Mouse (Mus musculus): ENCODE results near the gene Myom1. TPM values are rescaled to one million over a fixed set of nuclear protein-coding genes. Genes with fewer than 3 reads are reported as not detected.

The Myom1 gene
- polyA plus RNA-seq, 1 experiment from 2014 or later: 156 TPM

DNA sequence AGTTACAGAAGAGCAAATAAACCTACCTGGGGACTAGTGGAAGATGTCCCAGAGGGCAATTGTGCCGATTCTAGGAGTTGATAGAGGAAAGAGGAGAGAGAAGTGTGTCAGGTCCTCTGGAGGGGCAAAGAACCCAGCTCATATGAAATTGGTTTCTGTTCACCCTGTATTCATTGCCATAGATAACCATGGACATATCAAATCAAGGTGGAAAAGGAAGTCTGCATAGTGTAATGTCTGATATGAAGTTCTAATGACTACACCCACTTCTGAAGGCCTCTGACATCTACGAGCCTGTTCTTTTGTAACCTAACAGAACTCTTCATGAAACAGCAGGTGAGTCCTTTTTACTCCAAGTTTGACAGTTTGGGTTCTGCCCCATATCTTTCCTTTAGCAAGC is 1.3 kb downstream of the Myom1 start:
- Histone ChIP-seq H3K9me3 (no peaks in the 10 kb centered on the region; the same call in 1 of the 2 replicates), H3K9ac (peak overlapping the region; percentile 100), H3K4me3 (no peak overlapping the region), H3K4me2 (peak overlapping the region; percentile 79), H3K27me3 (replicated peaks) (no peaks in the 10 kb centered on the region), H3K4me1 (peaks cover 36% of the 10 kb centered on the region), H3K36me3 (peaks cover 10% of the 10 kb centered on the region), H3K27ac (replicated peaks) (peak overlapping the region; percentile 100)
- 67% methylated on average over 2 of the region's 2 CpGs for WGBS
- no peak for ATAC-seq (ENCODE audit: extremely low read depth, insufficient number of reproducible peaks, low FRiP score, low TSS enrichment)

DNA sequence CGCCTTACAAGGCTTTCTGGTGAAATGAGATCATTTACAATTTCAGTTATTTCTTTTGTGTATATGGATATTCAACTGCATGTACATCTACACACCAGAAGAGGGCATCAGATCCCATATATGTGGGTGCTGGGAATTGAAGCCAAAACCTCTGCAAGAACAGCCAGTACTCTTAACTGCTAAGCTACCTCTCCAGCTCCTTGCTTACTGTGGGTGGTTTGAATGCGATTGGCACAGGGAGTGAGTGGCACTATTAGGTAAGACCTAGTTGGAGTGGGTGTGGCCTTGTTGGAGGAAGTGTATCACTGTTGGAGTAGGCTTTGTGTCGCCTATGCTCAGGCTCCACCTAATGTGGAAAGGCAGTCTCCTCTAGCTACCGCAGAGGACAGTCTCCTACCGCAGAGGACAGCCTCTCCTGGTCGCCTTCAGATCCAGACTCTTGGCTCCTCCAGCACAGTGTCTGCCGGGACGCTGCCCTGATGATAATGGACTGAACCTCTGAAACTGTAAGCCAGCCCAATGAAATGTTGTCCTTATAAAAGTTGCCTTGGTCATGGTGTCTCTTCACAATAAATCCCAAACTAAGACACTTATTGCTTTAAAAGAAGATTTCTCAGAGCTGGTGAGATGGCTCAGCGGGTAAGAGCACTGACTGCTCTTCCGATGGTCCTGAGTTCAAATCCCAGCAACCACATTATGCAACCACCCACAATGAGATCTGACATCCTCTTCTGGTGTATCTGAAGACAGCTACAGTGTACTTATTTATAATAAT is 1.9 kb downstream of the Myom1 start:
- ATAC-seq (ENCODE audit: extremely low read depth, insufficient number of reproducible peaks, low FRiP score, low TSS enrichment): no peak
- Histone ChIP-seq H3K27me3 (replicated peaks) (no peaks in the 10 kb centered on the region), H3K9ac (no peak overlapping the region; the same call in 1 of the 2 replicates), H3K27ac (replicated peaks) (peak overlapping the region; percentile 100), H3K4me2 (no peak overlapping the region), H3K9me3 (no peaks in the 10 kb centered on the region; the same call in 1 of the 2 replicates), H3K4me3 (no peak overlapping the region), H3K36me3 (peaks cover 7% of the 10 kb centered on the region), H3K4me1 (peaks cover 31% of the 10 kb centered on the region)
- 89% methylated on average over 10 of the region's 10 CpGs for WGBS

DNA sequence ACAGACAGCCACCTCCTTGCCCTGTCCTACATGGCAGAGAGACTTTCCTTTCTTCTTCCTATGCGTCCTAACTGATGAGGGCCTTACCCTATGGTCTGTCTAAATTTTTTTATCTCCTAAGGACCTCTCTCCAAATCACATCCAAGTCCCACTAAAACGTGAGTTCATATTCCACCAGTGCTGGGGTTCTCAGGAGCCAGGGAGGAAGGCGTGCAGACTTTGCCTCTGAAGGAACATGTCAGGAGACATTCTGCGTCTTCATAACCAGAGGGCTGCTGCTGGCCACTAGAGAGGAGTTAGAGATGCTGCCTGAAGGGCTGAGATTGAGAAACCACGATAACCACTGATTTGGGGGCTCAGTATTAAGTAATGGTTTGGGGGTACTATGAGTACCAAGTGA is 4.5 kb downstream of the Myom1 start:
- 77% methylated on average over 5 of the region's 5 CpGs for WGBS
- Histone ChIP-seq H3K36me3 (no peaks in the 10 kb centered on the region), H3K4me1 (peaks cover 20% of the 10 kb centered on the region), H3K9ac (no peak overlapping the region), H3K27me3 (replicated peaks) (no peaks in the 10 kb centered on the region), H3K27ac (replicated peaks) (no peak overlapping the region), H3K4me2 (no peak overlapping the region), H3K4me3 (no peak overlapping the region), H3K9me3 (no peaks in the 10 kb centered on the region; the same call in 1 of the 2 replicates)
- no peak for ATAC-seq (ENCODE audit: extremely low read depth, insufficient number of reproducible peaks, low FRiP score, low TSS enrichment)

GRCm38 (mm10) chr17:71008676-71009075 is 6.2 kb downstream of the Myom1 start:
- 81% methylated on average over 3 of the region's 3 CpGs for WGBS
- Histone ChIP-seq H3K9me3 (no peaks in the 10 kb centered on the region; the same call in 1 of the 2 replicates), H3K36me3 (no peaks in the 10 kb centered on the region), H3K4me1 (peaks cover 11% of the 10 kb centered on the region), H3K27ac (replicated peaks) (no peak overlapping the region), H3K4me2 (no peak overlapping the region), H3K27me3 (replicated peaks) (no peaks in the 10 kb centered on the region), H3K4me3 (no peak overlapping the region), H3K9ac (no peak overlapping the region)
- no peak for ATAC-seq (ENCODE audit: extremely low read depth, insufficient number of reproducible peaks, low FRiP score, low TSS enrichment)

GRCm38 (mm10) chr17:71009751-71010150 is 7.3 kb downstream of the Myom1 start:
- no peak overlapping the region for H3K4me2 ChIP-seq
- no peaks in the 10 kb centered on the region for H3K9me3 ChIP-seq
- no peaks in the 10 kb centered on the region for H3K27me3 ChIP-seq (replicated peaks)
- ATAC-seq (ENCODE audit: extremely low read depth, insufficient number of reproducible peaks, low FRiP score, low TSS enrichment): no peak
- WGBS: 61% methylated on average over 1 of the region's 1 CpGs
- H3K9ac ChIP-seq: no peak overlapping the region
- no peak overlapping the region for H3K4me3 ChIP-seq
- no peak overlapping the region for H3K27ac ChIP-seq (replicated peaks)
- peaks cover 14% of the 10 kb centered on the region for H3K4me1 ChIP-seq
- no peaks in the 10 kb centered on the region for H3K36me3 ChIP-seq

DNA sequence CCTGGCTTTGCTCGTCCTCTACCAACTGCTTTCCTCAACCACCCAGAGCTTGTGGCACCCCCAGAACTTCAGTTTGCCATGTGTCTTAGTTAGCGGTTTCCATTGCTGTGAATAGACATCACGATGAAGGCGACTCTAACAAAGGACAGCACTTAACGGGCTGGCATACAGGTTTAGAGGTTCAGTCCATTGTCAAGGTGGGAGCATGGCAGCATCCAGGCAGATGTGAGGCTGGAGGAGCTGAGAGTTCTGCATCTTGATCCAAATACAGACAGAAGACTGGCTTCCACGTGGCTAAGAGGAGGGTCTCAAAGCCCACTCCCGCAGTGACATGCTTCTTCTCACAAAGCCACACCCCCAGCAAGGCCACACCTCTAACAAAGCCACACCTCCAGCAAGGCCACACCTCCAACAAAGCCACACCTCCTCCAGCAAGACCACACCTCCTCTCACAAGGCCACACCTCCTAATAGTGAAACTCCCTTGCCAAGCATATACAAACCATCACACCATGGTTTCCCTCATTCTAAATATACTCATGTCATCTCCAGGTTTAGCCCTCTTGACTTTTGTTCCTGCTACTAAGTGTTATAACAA is 8.3 kb downstream of the Myom1 start:
- no peaks in the 10 kb centered on the region for H3K36me3 ChIP-seq
- no peaks in the 10 kb centered on the region for H3K9me3 ChIP-seq
- WGBS: 56% methylated on average over 7 of the region's 7 CpGs
- no peak overlapping the region for H3K9ac ChIP-seq
- H3K4me1 ChIP-seq: peaks cover 24% of the 10 kb centered on the region
- ATAC-seq (ENCODE audit: extremely low read depth, insufficient number of reproducible peaks, low FRiP score, low TSS enrichment): no peak
- H3K27ac ChIP-seq (replicated peaks): no peak overlapping the region
- no peak overlapping the region for H3K4me2 ChIP-seq
- H3K4me3 ChIP-seq: no peak overlapping the region
- H3K27me3 ChIP-seq (replicated peaks): no peaks in the 10 kb centered on the region

DNA sequence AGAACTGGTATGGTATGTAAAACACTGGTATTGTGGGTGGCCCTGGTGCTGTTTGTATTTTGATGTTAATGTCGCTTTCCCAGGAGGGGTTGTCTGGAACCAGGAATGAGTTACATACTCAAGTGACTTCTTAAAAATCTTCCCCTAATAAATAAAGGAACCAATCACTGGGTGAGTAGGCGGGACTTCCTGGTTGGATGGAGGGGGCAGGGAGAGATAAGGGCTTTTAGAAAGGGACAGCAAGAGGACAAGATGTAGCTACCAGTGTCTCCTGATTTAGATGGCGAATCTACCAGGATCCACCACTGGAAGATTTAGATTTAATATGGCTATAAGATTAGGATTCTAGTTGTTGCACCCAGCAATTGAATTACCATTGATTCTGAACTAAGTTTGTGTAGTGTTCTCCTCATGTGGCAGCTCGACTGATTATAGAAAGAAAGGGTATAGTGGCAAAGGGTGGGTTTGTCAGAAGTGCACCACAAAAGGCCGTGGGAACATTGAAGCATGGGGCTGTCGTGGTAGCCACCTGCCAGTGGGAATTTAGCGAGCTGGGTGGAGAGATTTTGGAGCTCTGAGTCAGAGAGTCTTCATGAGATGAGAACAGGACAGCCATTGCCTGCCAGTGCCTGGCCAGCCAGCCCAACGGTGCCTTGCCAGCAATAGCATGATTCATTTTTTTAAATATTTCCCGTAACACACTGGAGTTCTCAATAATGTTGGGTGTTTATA is 9.7 kb downstream of the Myom1 start:
- Histone ChIP-seq H3K9me3 (no peaks in the 10 kb centered on the region), H3K27ac (replicated peaks) (no peak overlapping the region), H3K4me2 (no peak overlapping the region), H3K27me3 (replicated peaks) (no peaks in the 10 kb centered on the region), H3K4me3 (no peak overlapping the region), H3K9ac (no peak overlapping the region), H3K36me3 (no peaks in the 10 kb centered on the region), H3K4me1 (peaks cover 26% of the 10 kb centered on the region)
- ATAC-seq (ENCODE audit: extremely low read depth, insufficient number of reproducible peaks, low FRiP score, low TSS enrichment): no peak
- WGBS: 77% methylated on average over 9 of the region's 9 CpGs

DNA sequence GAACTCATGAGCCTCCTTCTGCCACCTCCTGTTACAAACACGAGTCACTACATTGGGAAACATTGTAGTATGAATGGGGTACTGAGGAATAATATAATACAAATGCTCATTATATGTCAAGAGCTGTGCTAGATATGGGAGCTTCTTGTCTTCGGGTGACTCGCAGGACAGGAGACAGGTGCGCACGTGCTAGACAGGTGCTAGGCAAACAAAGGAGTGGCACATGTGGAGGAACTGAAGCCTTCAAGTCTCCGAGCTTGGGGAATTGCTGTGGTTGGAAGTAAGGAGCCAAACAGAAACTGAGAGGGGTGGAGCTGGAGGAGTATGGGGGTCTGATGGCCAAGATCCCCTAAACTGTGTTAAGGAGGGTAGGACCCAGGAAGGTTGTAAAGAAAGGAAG is 10.7 kb downstream of the Myom1 start:
- H3K9ac ChIP-seq: no peak overlapping the region
- H3K4me2 ChIP-seq: no peak overlapping the region
- no peaks in the 10 kb centered on the region for H3K27me3 ChIP-seq (replicated peaks)
- no peak overlapping the region for H3K27ac ChIP-seq (replicated peaks)
- no peaks in the 10 kb centered on the region for H3K36me3 ChIP-seq
- no peaks in the 10 kb centered on the region for H3K9me3 ChIP-seq
- WGBS: 83% methylated on average over 6 of the region's 6 CpGs
- peaks cover 27% of the 10 kb centered on the region for H3K4me1 ChIP-seq
- no peak for ATAC-seq (ENCODE audit: extremely low read depth, insufficient number of reproducible peaks, low FRiP score, low TSS enrichment)
- H3K4me3 ChIP-seq: no peak overlapping the region

GRCm38 (mm10) chr17:71014911-71015310 is 12.5 kb downstream of the Myom1 start:
- Histone ChIP-seq H3K9ac (peak overlapping the region; percentile 65), H3K4me2 (peak overlapping the region; percentile 35), H3K27ac (replicated peaks) (peak overlapping the region; percentile 76)

GRCm38 (mm10) chr17:71017457-71017998 is 15.1 kb downstream of the Myom1 start:
- Histone ChIP-seq H3K4me1 (peaks cover 48% of the 10 kb centered on the region), H3K9ac (no peak overlapping the region), H3K27ac (replicated peaks) (no peak overlapping the region), H3K27me3 (replicated peaks) (no peaks in the 10 kb centered on the region), H3K4me2 (no peak overlapping the region), H3K4me3 (no peak overlapping the region), H3K36me3 (peaks cover 1% of the 10 kb centered on the region; the same call in 1 of the 2 replicates), H3K9me3 (no peaks in the 10 kb centered on the region)
- ATAC-seq (ENCODE audit: extremely low read depth, insufficient number of reproducible peaks, low FRiP score, low TSS enrichment): no peak
- WGBS: 90% methylated on average over 4 of the region's 4 CpGs

More at GRCm38 (mm10) chr17:71014911-71015310, 12.5 kb downstream of the Myom1 start:
- H3K36me3 ChIP-seq: no peaks in the 10 kb centered on the region
- 30% methylated on average over 5 of the region's 5 CpGs for WGBS
- ATAC-seq (ENCODE audit: extremely low read depth, insufficient number of reproducible peaks, low FRiP score, low TSS enrichment): no peak
- no peak overlapping the region for H3K4me3 ChIP-seq
- H3K4me1 ChIP-seq: peaks cover 42% of the 10 kb centered on the region
- no peaks in the 10 kb centered on the region for H3K27me3 ChIP-seq (replicated peaks)
- no peaks in the 10 kb centered on the region for H3K9me3 ChIP-seq

GRCm38 (mm10) chr17:71018151-71018550 is 15.7 kb downstream of the Myom1 start:
- H3K9ac ChIP-seq: no peak overlapping the region
- peak overlapping the region; percentile 78 for H3K4me2 ChIP-seq
- H3K4me3 ChIP-seq: no peak overlapping the region
- peaks cover 8% of the 10 kb centered on the region for H3K36me3 ChIP-seq
- WGBS: 91% methylated on average over 3 of the region's 3 CpGs
- no peak for ATAC-seq (ENCODE audit: extremely low read depth, insufficient number of reproducible peaks, low FRiP score, low TSS enrichment)
- no peaks in the 10 kb centered on the region for H3K27me3 ChIP-seq (replicated peaks)
- peaks cover 55% of the 10 kb centered on the region for H3K4me1 ChIP-seq
- H3K27ac ChIP-seq (replicated peaks): peak overlapping the region; percentile 99
- H3K9me3 ChIP-seq: no peaks in the 10 kb centered on the region
